Mouse (Mus musculus): ENCODE data around the gene Zfp740. TPM values are rescaled to one million over a fixed set of nuclear protein-coding genes. Genes with fewer than 3 reads are reported as not detected.
A peak's percentile ranks its signal among the peaks of the same experiment; 100 is the strongest.

The Zfp740 gene
- polyA plus RNA-seq, 1 experiment = 71.6 TPM

- Histone ChIP-seq H3K4me3 (ENCODE audit: insufficient read depth, low read length) (no peak overlapping the region), H3K27ac (ENCODE audit: insufficient read depth, low read depth, low read length) (no peak overlapping the region), H3K4me1 (ENCODE audit: control insufficient read depth, insufficient read depth, low read length) (no peaks in the 10 kb centered on the region)
- no peak for TF ChIP-seq POLR2A (IDR thresholded peaks at IDR 0.05; ENCODE audit: borderline replicate concordance, low read depth, low read length)
- no peak for TF ChIP-seq CTCF (IDR thresholded peaks at IDR 0.05; ENCODE audit: low read depth, low read length)
Measured at GRCm38 (mm10) chr15:102175736-102176319, 27.2 kb upstream of the Zfp740 start.

DNA sequence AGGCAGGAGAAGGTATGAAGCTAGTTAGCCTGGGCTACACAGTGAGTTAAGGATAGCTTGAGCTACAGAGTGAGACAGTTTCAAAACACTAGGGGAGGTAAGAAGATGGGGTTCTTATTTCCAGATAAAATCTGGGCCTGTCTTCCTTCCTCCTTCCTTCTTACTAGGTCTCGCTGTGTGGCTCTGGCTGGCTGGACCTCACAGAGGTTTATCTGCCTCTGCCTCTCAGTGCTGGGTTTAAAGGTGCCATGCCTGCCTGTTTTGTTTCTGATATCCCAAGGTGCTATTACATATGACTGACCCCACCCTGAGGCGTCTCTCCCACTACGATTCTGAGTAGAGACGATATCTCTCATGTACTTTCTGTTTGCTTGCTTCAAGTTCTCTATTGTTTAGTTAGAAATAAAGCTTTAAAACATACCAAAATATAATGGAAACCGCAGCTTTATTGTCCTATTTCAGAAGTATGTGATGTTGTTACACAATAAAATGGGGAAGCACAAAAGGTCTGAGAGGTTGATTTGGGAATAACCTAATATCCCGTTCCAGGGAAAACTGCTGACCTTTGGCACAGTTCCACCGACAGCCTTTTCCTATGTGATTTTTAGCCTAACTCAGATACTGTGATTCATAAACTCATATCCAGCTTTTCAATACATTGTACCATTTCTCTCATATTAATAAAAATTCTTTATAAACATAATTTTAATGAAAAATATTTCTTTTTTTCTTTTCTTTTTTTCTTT, 26.3 kb upstream of the Zfp740 start:
- Histone ChIP-seq H3K27ac (ENCODE audit: insufficient read depth, low read depth, low read length) (no peak overlapping the region), H3K4me1 (ENCODE audit: control insufficient read depth, insufficient read depth, low read length) (no peaks in the 10 kb centered on the region), H3K4me3 (ENCODE audit: insufficient read depth, low read length) (no peak overlapping the region)
- TF ChIP-seq POLR2A (IDR thresholded peaks at IDR 0.05; ENCODE audit: borderline replicate concordance, low read depth, low read length) (no peak), CTCF (IDR thresholded peaks at IDR 0.05; ENCODE audit: low read depth, low read length) (no peak)

- Histone ChIP-seq H3K4me3 (ENCODE audit: insufficient read depth, low read length) (no peak overlapping the region), H3K27ac (ENCODE audit: insufficient read depth, low read depth, low read length) (no peak overlapping the region), H3K4me1 (ENCODE audit: control insufficient read depth, insufficient read depth, low read length) (no peaks in the 10 kb centered on the region)
- TF ChIP-seq POLR2A (IDR thresholded peaks at IDR 0.05; ENCODE audit: borderline replicate concordance, low read depth, low read length) (no peak), CTCF (IDR thresholded peaks at IDR 0.05; ENCODE audit: low read depth, low read length) (no peak)
Measured at GRCm38 (mm10) chr15:102177417-102177816, 25.6 kb upstream of the Zfp740 start.

- H3K4me3 ChIP-seq (ENCODE audit: insufficient read depth, low read length) = no peak overlapping the region
- no peak overlapping the region for H3K27ac ChIP-seq (ENCODE audit: insufficient read depth, low read depth, low read length)
- no peaks in the 10 kb centered on the region for H3K4me1 ChIP-seq (ENCODE audit: control insufficient read depth, insufficient read depth, low read length)
- TF ChIP-seq CTCF (IDR thresholded peaks at IDR 0.05; ENCODE audit: low read depth, low read length) (peak; percentile 96), POLR2A (IDR thresholded peaks at IDR 0.05; ENCODE audit: borderline replicate concordance, low read depth, low read length) (no peak)
Measured at GRCm38 (mm10) chr15:102178279-102178678, 24.8 kb upstream of the Zfp740 start.

- H3K27ac ChIP-seq (ENCODE audit: insufficient read depth, low read depth, low read length) = no peak overlapping the region
- H3K4me3 ChIP-seq (ENCODE audit: insufficient read depth, low read length) = no peak overlapping the region
- no peaks in the 10 kb centered on the region for H3K4me1 ChIP-seq (ENCODE audit: control insufficient read depth, insufficient read depth, low read length)
- TF ChIP-seq POLR2A (IDR thresholded peaks at IDR 0.05; ENCODE audit: borderline replicate concordance, low read depth, low read length) (no peak), CTCF (IDR thresholded peaks at IDR 0.05; ENCODE audit: low read depth, low read length) (no peak)
Measured at GRCm38 (mm10) chr15:102179106-102179505, 23.9 kb upstream of the Zfp740 start.

GRCm38 (mm10) chr15:102179924-102180323, 23.1 kb upstream of the Zfp740 start:
- no peaks in the 10 kb centered on the region for H3K4me1 ChIP-seq (ENCODE audit: control insufficient read depth, insufficient read depth, low read length)
- no peak for TF ChIP-seq POLR2A (IDR thresholded peaks at IDR 0.05; ENCODE audit: borderline replicate concordance, low read depth, low read length)
- no peak for TF ChIP-seq CTCF (IDR thresholded peaks at IDR 0.05; ENCODE audit: low read depth, low read length)
- no peak overlapping the region for H3K4me3 ChIP-seq (ENCODE audit: insufficient read depth, low read length)
- H3K27ac ChIP-seq (ENCODE audit: insufficient read depth, low read depth, low read length) = no peak overlapping the region

DNA sequence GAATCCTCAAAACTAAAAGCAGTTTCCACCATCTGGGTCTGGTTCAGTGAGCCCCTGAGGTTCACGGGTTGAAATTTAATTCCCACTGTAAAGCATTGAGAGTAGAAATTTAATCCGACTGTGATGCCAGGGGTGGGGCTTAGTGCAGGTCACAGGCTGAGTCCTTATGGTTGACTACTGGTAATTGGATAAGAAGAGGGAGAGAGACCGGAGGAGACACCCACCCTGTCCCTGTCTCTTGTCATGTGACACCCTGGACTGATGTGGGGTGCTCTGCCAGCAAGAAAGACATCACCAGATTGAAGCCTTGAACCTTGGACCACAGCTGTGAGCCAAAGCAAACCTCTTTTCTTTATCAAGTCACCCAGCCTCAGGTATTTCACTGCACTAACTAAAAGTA, 20.0 kb upstream of the Zfp740 start:
- Histone ChIP-seq H3K4me3 (ENCODE audit: insufficient read depth, low read length) (no peak overlapping the region), H3K27ac (ENCODE audit: insufficient read depth, low read depth, low read length) (no peak overlapping the region), H3K4me1 (ENCODE audit: control insufficient read depth, insufficient read depth, low read length) (no peaks in the 10 kb centered on the region)
- no peak for TF ChIP-seq CTCF (IDR thresholded peaks at IDR 0.05; ENCODE audit: low read depth, low read length)
- TF ChIP-seq POLR2A (IDR thresholded peaks at IDR 0.05; ENCODE audit: borderline replicate concordance, low read depth, low read length) = no peak

DNA sequence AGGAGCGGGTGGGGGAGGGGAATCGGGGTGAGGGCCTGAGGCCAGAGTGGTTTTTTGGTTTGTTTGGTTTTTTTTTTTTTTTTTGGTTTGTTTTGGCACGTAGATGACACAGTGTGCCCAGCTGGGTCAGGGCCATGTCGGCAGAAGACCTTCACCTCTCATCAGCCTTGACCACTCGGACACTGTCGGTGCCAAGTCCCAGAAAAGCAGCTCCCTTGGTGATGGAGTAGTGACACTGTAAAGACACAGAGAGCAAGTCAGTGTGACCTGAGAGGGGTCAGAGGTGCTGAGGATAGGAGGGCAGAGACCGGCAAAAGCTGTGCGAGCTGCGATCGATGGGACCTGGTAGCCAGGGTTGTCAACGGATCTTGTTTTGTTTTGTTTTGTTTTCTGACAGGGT, 16.8 kb upstream of the Zfp740 start:
- Histone ChIP-seq H3K4me3 (ENCODE audit: insufficient read depth, low read length) (no peak overlapping the region), H3K27ac (ENCODE audit: insufficient read depth, low read depth, low read length) (no peak overlapping the region), H3K4me1 (ENCODE audit: control insufficient read depth, insufficient read depth, low read length) (peaks cover 2% of the 10 kb centered on the region)
- TF ChIP-seq CTCF (IDR thresholded peaks at IDR 0.05; ENCODE audit: low read depth, low read length) (no peak), POLR2A (IDR thresholded peaks at IDR 0.05; ENCODE audit: borderline replicate concordance, low read depth, low read length) (no peak)

DNA sequence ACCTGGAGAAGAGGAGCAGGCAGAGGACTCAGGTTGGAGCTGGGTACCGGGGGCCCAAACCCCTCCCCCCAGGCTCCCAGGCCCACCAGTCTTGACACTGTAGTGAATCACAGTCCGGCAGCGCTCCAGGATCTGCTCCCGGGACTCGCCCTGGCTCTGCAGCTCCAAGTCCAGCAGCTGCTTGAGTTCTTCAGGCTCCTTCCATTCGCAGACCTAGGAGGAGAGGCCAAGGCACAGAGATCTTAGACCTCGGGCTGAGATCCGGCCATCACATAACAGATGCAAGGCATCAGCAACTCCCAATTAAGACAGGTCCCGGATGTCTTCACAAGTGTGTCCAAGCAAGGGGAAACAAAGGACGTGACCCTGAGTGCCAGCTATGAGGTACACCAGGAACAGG, 15.0 kb upstream of the Zfp740 start:
- Histone ChIP-seq H3K27ac (ENCODE audit: insufficient read depth, low read depth, low read length) (no peak overlapping the region), H3K4me1 (ENCODE audit: control insufficient read depth, insufficient read depth, low read length) (peaks cover 16% of the 10 kb centered on the region), H3K4me3 (ENCODE audit: insufficient read depth, low read length) (no peak overlapping the region)
- TF ChIP-seq CTCF (IDR thresholded peaks at IDR 0.05; ENCODE audit: low read depth, low read length) = no peak
- no peak for TF ChIP-seq POLR2A (IDR thresholded peaks at IDR 0.05; ENCODE audit: borderline replicate concordance, low read depth, low read length)

GRCm38 (mm10) chr15:102188883-102189282, 14.2 kb upstream of the Zfp740 start:
- H3K4me3 ChIP-seq (ENCODE audit: insufficient read depth, low read length) = no peak overlapping the region
- H3K27ac ChIP-seq (ENCODE audit: insufficient read depth, low read depth, low read length) = no peak overlapping the region
- TF ChIP-seq POLR2A (IDR thresholded peaks at IDR 0.05; ENCODE audit: borderline replicate concordance, low read depth, low read length) (no peak), CTCF (IDR thresholded peaks at IDR 0.05; ENCODE audit: low read depth, low read length) (no peak)
- peaks cover 21% of the 10 kb centered on the region for H3K4me1 ChIP-seq (ENCODE audit: control insufficient read depth, insufficient read depth, low read length)
